Mouse (Mus musculus) spleen, postnatal 14 days (tissue): ENCODE data around the gene Kcnh1.

ENCODE experiments used
- DNase-seq, 2 experiments: peaks; one replicate each; pipeline ENCODE4 v3.0.0; 2021 to 2022; ENCODE audit warnings: low spot score in 2 of 2

Kcnh1 gene

GRCm38 (mm10) chr1:192268878-192269277 lies 78.3 kb downstream of the Kcnh1 start:
- DNase-seq, result no peak

DNA sequence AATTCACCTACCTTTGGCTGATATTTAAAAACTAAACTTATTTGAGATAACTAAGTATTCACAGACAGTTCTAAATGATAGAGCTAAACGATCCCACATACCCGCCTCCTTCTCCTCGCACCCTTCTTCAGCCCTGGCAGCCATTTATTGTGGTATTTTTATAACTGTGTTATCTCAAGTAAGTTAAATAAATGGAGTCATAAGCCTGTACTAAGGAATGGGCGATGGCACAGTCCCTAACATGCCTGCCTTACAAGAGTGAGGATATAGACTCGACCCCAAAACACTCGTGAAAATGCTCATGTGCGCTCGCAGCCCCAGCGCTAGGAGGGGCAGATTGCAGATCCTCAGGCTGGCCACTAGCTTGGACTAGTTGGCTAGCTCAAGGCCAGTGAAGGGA lies 79.3 kb downstream of the Kcnh1 start:
- DNase-seq, result no peak

DNA sequence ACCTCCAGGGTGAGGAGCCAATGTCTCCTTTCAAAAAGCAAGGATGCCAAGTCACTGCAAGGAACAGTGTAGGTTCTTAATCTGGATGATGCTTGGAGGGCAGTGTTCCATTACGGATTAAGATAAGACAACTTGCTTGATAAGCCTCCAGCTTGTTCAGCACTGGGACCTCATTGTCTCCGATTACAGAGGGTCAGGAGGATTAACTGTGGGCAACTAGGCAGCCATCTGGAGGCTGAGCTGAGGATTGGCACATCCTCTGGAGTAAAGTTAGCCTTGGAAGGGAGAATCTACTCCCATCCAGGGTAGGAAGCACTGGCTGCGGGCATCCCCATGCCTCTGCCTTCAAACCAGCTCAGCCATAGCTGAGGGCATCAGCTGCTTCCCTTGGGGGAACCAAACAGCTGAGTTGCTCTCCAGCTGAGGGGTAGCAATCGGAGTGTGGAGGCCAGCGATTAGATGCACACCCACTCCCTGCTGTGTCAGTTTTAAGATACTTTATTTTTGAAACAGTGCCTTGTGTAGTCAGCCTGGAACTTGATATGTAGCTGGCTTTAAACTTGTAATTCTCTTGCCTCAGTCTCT lies 87.3 kb downstream of the Kcnh1 start:
- DNase-seq, result no peak

DNA sequence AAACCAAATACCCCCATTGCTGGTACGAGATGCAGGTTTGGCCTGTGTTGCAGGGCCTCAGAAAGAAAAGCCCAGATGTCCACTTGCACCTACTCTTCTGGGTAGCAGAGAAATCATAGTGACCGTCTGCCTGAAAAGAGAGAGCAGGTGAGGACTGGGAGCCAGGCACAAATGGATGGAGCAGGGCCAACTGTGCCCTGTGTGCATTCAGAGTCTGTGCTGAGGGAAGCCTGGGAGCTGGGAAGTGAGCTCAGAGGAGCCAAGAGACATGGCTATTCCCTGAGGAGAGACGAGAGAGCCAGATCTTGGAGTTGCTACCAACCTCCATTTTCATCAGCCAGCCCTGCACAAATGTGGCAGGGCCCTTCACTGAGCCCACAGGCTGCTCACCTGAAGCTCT lies 93.8 kb downstream of the Kcnh1 start:
- DNase-seq, result no peak

GRCm38 (mm10) chr1:192284950-192285349 lies 94.4 kb downstream of the Kcnh1 start:
- DNase-seq, result no peak

- no peak for DNase-seq
Observed at GRCm38 (mm10) chr1:192288456-192288855, 97.9 kb downstream of the Kcnh1 start.

DNA sequence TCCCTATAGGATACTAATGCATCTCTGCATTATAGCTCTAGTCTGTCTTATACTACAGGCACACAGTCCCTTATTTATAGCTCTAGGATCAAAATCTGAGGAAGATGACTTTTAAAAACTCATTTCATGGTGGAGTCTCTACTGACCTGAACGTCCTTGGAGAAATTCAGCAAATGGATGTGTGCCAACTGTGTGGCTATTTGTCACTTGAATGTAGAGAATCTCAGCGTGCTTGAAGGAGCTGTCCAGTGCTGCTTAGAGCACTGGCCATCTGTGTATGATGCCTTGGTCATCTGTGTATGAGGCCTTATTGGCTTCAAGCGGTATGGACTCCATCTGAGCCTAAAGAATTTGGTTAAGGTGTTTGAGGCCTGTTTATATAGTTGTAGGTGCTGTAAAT lies 100.7 kb downstream of the Kcnh1 start:
- DNase-seq, result no peak

GRCm38 (mm10) chr1:192293391-192293790 lies 102.8 kb downstream of the Kcnh1 start:
- no peak for DNase-seq

GRCm38 (mm10) chr1:192293921-192294320 lies 103.3 kb downstream of the Kcnh1 start:
- DNase-seq, result no peak

- DNase-seq, result no peak
Observed at GRCm38 (mm10) chr1:192295243-192295860, 104.8 kb downstream of the Kcnh1 start.

DNA sequence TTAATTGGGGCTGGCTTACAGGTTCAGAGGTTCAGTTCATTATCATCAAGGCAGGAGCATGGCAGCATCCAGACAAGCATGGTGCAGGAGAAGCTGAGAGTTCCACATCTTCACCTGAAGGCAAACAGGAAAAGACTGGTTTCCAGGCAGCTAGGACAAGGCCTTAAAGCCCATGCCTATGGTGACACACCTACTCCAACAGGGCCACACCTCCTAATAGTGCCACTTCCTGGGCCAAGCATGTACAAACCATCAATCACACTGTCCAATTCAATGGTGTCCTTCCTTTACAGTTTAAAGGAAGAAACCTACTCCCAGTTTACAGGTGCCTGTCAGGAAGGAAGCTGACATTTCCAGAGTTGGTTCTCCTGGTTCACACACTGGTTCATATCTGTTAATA lies 105.3 kb downstream of the Kcnh1 start:
- DNase-seq, result no peak

DNA sequence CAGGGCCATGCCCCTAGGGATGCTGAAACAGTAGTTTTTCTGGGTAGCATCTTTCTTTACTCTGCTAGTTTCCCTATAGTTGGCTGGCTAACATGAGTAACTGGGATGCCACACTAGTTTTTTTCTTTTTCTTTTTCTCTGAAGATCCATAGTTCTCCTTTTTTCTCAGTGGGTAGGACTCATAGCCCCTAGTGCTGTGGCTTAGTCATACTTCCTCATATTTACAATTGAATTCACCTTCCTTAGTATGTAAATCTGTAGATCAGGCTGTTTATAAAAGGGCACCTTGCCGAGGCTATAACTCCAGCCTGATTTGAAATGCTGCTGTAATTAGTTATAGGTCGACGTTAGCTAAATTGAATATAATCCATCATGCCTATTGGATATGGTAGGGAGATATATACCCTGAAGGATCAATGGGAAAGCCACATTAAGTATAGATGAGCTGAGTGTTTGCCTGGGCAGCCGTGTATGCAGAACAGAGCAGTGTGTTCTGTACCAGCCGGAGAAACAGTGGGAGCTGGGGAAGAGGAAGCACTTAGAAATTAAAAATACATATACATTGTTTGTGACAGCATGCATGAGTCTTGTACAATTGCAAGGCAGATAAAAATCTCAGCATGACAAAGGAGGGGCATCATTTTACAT lies 107.0 kb downstream of the Kcnh1 start:
- DNase-seq, result no peak

DNA sequence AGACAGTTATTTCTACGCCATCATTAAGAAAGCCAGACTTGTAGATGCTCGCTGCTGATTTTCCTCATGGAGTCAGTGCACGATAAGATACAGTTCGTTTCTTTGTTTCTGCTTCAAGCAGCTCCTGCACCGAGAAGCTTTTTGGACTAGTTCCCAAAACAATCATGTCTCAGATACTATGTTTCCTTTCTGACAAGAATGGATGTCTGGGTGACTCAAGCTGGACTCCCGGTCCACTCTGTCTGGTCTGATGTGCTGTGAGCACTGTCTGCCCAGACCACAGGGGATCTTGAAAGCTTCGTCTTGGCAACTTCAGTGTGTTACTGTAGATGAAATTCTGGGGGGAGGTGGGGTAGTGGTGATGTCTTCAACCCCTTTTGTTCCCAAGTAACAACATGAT lies 109.8 kb downstream of the Kcnh1 start:
- DNase-seq, result no peak

GRCm38 (mm10) chr1:192303615-192304014 lies 113.0 kb downstream of the Kcnh1 start:
- no peak for DNase-seq

DNA sequence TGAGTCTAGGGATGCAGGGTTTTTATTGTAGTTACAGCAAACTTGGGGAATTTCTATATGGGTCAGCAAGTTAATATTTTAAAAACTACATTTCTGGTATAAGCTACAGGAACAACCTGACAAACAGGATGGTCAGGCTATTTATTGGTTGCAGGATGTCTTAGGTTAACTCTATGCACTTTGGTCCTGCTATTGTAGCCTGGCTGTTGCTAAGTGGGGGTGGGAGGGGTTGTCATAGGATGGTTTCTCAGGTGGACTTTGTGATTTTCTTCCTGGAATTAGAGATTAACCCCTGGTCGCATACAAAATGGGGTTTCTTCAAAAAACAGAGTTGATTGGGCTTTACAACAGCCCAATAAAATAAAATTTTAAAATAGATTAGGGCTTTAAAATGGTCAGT lies 114.6 kb downstream of the Kcnh1 start:
- DNase-seq, result no peak

DNA sequence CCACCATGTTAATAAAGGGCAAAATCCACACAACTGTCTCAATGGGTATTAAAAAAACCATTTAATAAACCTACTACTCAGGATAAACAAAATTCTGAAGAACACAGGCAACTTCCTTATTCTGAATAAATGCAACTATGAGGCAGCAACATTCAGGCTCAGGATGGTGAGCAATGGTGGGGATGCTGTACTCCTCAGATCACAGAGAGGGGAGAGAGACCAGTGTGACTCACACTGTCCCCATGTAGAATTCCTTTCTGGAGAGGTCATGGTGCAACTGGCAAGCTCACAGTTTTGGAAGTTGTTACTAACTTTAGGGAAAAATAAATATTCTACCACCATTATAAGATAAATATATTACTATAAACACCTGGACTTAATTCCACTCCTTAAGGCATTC lies 116.5 kb downstream of the Kcnh1 start:
- DNase-seq, result no peak

DNA sequence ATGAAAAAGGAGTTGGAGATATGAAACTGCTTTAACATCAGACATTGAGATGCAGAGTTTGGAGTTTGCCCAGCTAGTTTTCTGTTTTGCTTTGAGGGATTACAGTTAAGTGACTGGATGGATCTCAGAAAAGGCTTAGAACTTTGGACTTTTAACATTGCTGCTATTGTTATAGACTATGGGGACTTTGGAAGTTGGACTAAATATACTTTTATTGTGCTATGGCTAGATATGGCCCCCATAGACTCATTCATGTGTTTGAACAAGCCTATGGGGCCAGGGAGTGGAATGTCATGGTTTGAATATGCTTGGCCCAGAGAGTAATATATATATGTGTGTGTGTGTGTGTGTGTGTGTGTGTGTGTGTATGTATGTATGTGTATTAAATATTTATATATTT lies 120.7 kb downstream of the Kcnh1 start:
- no peak for DNase-seq

- no peak for DNase-seq
Observed at GRCm38 (mm10) chr1:192311851-192312438, 121.4 kb downstream of the Kcnh1 start.

DNA sequence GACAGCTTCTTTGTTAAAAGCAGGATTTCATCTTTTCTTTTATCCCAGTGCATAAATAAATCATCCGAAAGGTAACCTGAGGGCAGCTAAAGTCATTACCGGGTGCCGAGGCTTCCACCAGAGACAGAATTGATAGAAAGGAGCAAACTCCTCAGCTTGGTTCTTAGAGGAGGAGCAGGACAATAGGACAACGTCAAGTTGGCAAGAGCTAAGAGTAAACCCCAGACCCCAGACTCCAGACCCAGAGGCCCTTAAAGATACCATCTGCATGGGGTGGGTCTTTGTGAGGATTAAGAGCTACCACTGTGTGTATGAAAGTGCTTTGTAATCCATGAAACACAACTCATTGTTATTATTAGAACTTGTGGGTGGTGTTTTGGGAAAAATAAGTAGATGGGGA lies 121.9 kb downstream of the Kcnh1 start:
- DNase-seq, result no peak

DNA sequence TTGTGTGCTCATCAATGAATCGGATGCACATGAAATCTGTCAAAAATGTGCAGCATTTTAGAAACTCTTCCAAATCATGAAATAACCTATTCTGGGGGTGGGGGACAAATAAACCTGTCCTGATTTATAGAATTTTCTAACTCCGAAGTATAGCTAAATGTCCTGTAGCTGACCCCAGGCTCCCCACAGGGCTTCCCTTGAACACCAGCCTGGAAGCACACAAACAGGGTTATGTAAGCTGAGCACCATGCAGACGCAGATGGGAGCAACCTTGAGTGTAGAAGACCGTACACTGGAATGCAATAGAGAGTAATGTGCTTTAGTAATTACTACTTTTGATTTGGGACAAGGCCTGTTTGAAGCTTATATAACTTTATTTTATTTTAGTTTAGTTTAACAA lies 122.4 kb downstream of the Kcnh1 start:
- DNase-seq, result no peak

GRCm38 (mm10) chr1:192313571-192313972 lies 123.0 kb downstream of the Kcnh1 start:
- no peak for DNase-seq

DNA sequence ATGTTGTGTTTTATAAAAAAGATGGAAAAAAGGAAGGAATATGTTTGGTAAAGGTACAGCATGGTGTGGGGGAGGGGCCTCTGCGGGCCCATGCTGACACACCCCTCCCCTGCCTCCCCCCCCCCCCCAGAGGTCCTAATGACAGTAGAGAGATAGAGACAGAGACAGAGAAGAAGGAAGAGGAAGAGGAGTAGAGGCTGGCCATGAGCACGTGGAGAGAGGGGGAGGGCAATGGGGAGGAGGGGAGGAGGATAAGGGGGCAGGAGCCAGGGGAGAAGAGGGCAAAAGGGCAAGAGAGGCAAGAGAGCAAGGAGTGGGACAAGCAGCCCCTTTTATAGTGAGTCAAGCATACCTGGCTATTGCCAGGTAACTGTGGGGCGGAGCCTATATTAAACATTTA lies 123.5 kb downstream of the Kcnh1 start:
- no peak for DNase-seq

GRCm38 (mm10) chr1:192315392-192316070 lies 125.0 kb downstream of the Kcnh1 start:
- DNase-seq, result no peak
